Mouse (Mus musculus) ES-E14 (cell line): ENCODE measurements at regions not wholly inside any gene's neighbourhood (a gene's known extent, or its start where the extent isn't known, plus 50 kb on each side); places are given as distances from the start of the nearest gene placed in this dataset.

Source experiments
- CHD2 ChIP-seq: IDR thresholded peaks from 2 replicates; pipeline ENCODE4 v1.6.1; 2014; ENCODE audit warnings: mild to moderate bottlenecking, low read depth, low read length, inconsistent platforms
- MAFK ChIP-seq: IDR thresholded peaks from 2 replicates; pipeline ENCODE4 v1.6.1; 2014; ENCODE audit warnings: mild to moderate bottlenecking, low read depth, low read length, inconsistent platforms; ENCODE audit not compliant: insufficient read depth
- ZC3H11A ChIP-seq: IDR thresholded peaks from 2 replicates; pipeline ENCODE4 v1.6.1; 2012; ENCODE audit warnings: low read depth, mild to moderate bottlenecking, inconsistent platforms, low read length, borderline replicate concordance
- ZNF384 ChIP-seq: IDR thresholded peaks from 2 replicates; pipeline ENCODE4 v1.6.1; 2012; ENCODE audit warnings: low read depth, low read length, inconsistent platforms

- TF ChIP-seq ZC3H11A: no peak
- TF ChIP-seq ZNF384: no peak
- TF ChIP-seq CHD2: no peak
- TF ChIP-seq MAFK: no peak
Observed at GRCm38 (mm10) chr1:177525141-177525540, 83.0 kb downstream of the Zbtb18 start.
